Mouse (Mus musculus) ES-E14 (cell line): ENCODE data around the gene Smim24. TPM values are rescaled to one million over a fixed set of nuclear protein-coding genes. Genes with fewer than 3 reads are reported as not detected.

Experiments
- DNase-seq: peaks from one replicate; pipeline ENCODE4 v3.0.0-alpha.2; 2013; ENCODE audit warnings: low read depth, low spot score
- H3K27ac ChIP-seq: 2 replicates; pipeline ENCODE4 v1.5.1; 2012; ENCODE audit warnings: low read depth, mild to moderate bottlenecking, low read length, moderate library complexity, mixed read lengths; ENCODE audit not compliant: poor library complexity, insufficient read depth, severe bottlenecking
- H3K36me3 ChIP-seq: 2 replicates; pipeline ENCODE4 v1.6.1; 2012; ENCODE audit warnings: mild to moderate bottlenecking, low read length, moderate library complexity, mixed read lengths; ENCODE audit not compliant: control insufficient read depth, poor library complexity, insufficient read depth, severe bottlenecking
- H3K4me1 ChIP-seq, 2 experiments: fragments of 150-350 bp in 1 of 2; sonication (generic) in 1 of 2; 2 replicates each; pipeline ENCODE4 v1.6.1; 2012; ENCODE audit warnings: low read length in 2 of 2, mild to moderate bottlenecking in 1 of 2, mixed read lengths in 1 of 2; ENCODE audit not compliant: control insufficient read depth in 2 of 2, insufficient read depth in 2 of 2, poor library complexity in 1 of 2
- H3K4me3 ChIP-seq, 2 experiments: fragments of 150-350 bp in 1 of 2; sonication (generic) in 1 of 2; 2 replicates each; pipeline ENCODE4 v1.5.1; 2012; ENCODE audit warnings: low read length in 2 of 2, low read depth in 1 of 2, mild to moderate bottlenecking in 1 of 2, mixed read lengths in 1 of 2; ENCODE audit not compliant: insufficient read depth in 1 of 2, poor library complexity in 1 of 2, severe bottlenecking in 1 of 2
- H3K9ac ChIP-seq: 2 replicates; pipeline ENCODE4 v1.6.1; 2012; ENCODE audit warnings: low read depth, mild to moderate bottlenecking, low read length, mixed read lengths; ENCODE audit not compliant: poor library complexity, insufficient read depth, severe bottlenecking
- H3K9me3 ChIP-seq: fragments of 150-350 bp; sonication (generic); 2 replicates; pipeline ENCODE4 v1.6.1; 2012; ENCODE audit warnings: low read depth, mild to moderate bottlenecking, low read length; ENCODE audit not compliant: control insufficient read depth, insufficient read depth
- CHD2 ChIP-seq: IDR thresholded peaks from 2 replicates; pipeline ENCODE4 v1.6.1; 2014; ENCODE audit warnings: mild to moderate bottlenecking, low read depth, low read length, inconsistent platforms
- HCFC1 ChIP-seq: IDR thresholded peaks from 2 replicates; pipeline ENCODE4 v1.6.1; 2012; ENCODE audit warnings: low read length, inconsistent platforms, borderline replicate concordance; ENCODE audit not compliant: insufficient read depth
- MAFK ChIP-seq: IDR thresholded peaks from 2 replicates; pipeline ENCODE4 v1.6.1; 2014; ENCODE audit warnings: mild to moderate bottlenecking, low read depth, low read length, inconsistent platforms; ENCODE audit not compliant: insufficient read depth
- ZC3H11A ChIP-seq: IDR thresholded peaks from 2 replicates; pipeline ENCODE4 v1.6.1; 2012; ENCODE audit warnings: low read depth, mild to moderate bottlenecking, inconsistent platforms, low read length, borderline replicate concordance
- ZNF384 ChIP-seq: IDR thresholded peaks from 2 replicates; pipeline ENCODE4 v1.6.1; 2012; ENCODE audit warnings: low read depth, low read length, inconsistent platforms
- in situ Hi-C, 2 experiments: fragments of 600-800 bp; cut with MboI; formaldehyde crosslinking; loops; one replicate each; pipeline ENCODE4 v1.15.1; 2025; ENCODE audit warnings: low sequenced_read_pairs in 2 of 2, inconsistent platforms in 1 of 2; ENCODE audit not compliant: unreplicated experiment in 2 of 2
- total RNA-seq: library from RNA; depleted of rRNA; stranded (reverse); fragments of 300-350 nt; gene quantifications from 2 replicates; pipeline ENCODE4 v1.2.3, GENCODE M21; 2012

The Smim24 gene
- total RNA-seq, 1 experiment, result 1.7 TPM

GRCm38 (mm10) chr10:81427804-81428506 lies 35.1 kb downstream of the Smim24 start:
- Histone ChIP-seq H3K4me1 (peaks cover 4 to 33% of the 10 kb centered on the region in 2 experiments; a peak in 3 of 4 replicates), H3K9ac (no peak overlapping the region), H3K9me3 (no peaks in the 10 kb centered on the region), H3K4me3 (no peak overlapping the region), H3K27ac (no peak overlapping the region), H3K36me3 (no peaks in the 10 kb centered on the region)
- no peak for DNase-seq
- in situ Hi-C loops, result no loop called here
- TF ChIP-seq ZNF384 (no peak), CHD2 (no peak), ZC3H11A (no peak), MAFK (no peak), HCFC1 (no peak)

GRCm38 (mm10) chr10:81428507-81428870 lies 35.6 kb downstream of the Smim24 start:
- no peak overlapping the region for H3K27ac ChIP-seq
- no peak for DNase-seq
- peaks cover 7 to 35% of the 10 kb centered on the region in 2 experiments; a peak in 3 of 4 replicates for H3K4me1 ChIP-seq
- H3K36me3 ChIP-seq, result no peaks in the 10 kb centered on the region
- no peak overlapping the region for H3K9ac ChIP-seq
- no peak overlapping the region for H3K4me3 ChIP-seq
- in situ Hi-C loops, result no loop called here
- TF ChIP-seq ZC3H11A (no peak), CHD2 (no peak), MAFK (no peak), HCFC1 (no peak), ZNF384 (no peak)
- no peaks in the 10 kb centered on the region for H3K9me3 ChIP-seq

- Histone ChIP-seq H3K36me3 (no peaks in the 10 kb centered on the region), H3K9me3 (no peaks in the 10 kb centered on the region), H3K9ac (no peak overlapping the region), H3K4me3 (peak overlapping the region in 1 of 2 experiments; percentile 89; a peak in 1 of 4 replicates), H3K27ac (no peak overlapping the region), H3K4me1 (peaks cover 7 to 32% of the 10 kb centered on the region in 2 experiments; a peak in 3 of 4 replicates)
- in situ Hi-C loops, result no loop called here
- TF ChIP-seq HCFC1 (no peak), ZNF384 (no peak), ZC3H11A (no peak), CHD2 (no peak), MAFK (no peak)
- DNase-seq, result no peak
Measured at GRCm38 (mm10) chr10:81429092-81429491, 36.2 kb downstream of the Smim24 start.

GRCm38 (mm10) chr10:81429605-81430061 lies 36.8 kb downstream of the Smim24 start:
- in situ Hi-C loops, result no loop called here

More at GRCm38 (mm10) chr10:81429605-81430061, 36.8 kb downstream of the Smim24 start:
- DNase-seq, result peak; percentile 94
- H3K9me3 ChIP-seq, result no peaks in the 10 kb centered on the region
- peaks cover 7 to 30% of the 10 kb centered on the region in 2 experiments; a peak in 3 of 4 replicates for H3K4me1 ChIP-seq
- peak overlapping the region; percentile 44; the same call in 1 of the 2 replicates for H3K9ac ChIP-seq
- H3K27ac ChIP-seq, result no peak overlapping the region
- H3K36me3 ChIP-seq, result no peaks in the 10 kb centered on the region
- no peak for TF ChIP-seq CHD2
- no peak for TF ChIP-seq HCFC1
- TF ChIP-seq ZC3H11A, result no peak
- no peak for TF ChIP-seq MAFK
- TF ChIP-seq ZNF384, result no peak
- peak overlapping the region; percentile 84 to 89 for H3K4me3 ChIP-seq
